Mouse (Mus musculus) testis, adult 2 months (tissue): ENCODE measurements around the gene Sh3bp2.

Experiments
- CTCF ChIP-seq: fragments of 200-500 bp; IDR thresholded peaks from 2 replicates; pipeline ENCODE4 v1.5.1; 2012; ENCODE audit warnings: low read depth, mild to moderate bottlenecking, inconsistent platforms, low read length, moderate library complexity; ENCODE audit not compliant: control insufficient read depth, insufficient read depth, insufficient replicate concordance
- POLR2A ChIP-seq: fragments of 200-500 bp; IDR thresholded peaks from 2 replicates; pipeline ENCODE4 v1.6.1; 2012; ENCODE audit warnings: low read depth, mild to moderate bottlenecking, inconsistent platforms, low read length, moderate library complexity; ENCODE audit not compliant: control insufficient read depth

DNA sequence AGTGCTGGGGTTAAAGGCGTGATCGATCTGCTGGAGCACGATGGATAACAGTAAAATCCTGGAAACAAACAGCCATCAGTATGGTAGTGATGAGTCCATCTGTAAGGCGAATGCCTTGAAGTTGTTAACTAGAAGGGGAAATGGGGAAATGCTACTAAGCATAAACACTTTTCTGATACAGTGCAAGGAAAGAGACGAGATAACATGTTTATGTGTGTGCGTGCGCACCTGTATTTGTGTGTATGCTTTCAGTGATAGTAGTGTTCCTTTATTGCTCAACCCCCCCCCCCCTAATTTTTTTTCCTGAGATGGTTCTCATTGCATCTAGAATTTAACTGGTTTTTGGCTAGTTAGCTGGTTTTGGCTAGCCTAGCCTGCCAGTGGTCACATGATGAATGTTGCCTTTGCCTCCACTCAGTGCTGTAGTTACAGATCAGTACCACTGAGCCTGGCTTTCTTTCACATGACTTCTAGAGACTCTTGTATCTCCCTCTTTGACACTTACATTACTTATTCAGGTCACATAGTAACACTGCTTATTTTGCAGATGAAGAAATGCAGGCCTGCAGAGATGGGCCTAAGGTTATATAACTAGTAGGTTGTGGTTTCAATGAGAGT lies 52.5 kb downstream of the Sh3bp2 start:
- no peak for TF ChIP-seq POLR2A
- no peak for TF ChIP-seq CTCF
